Mouse (Mus musculus): ENCODE data around the gene Tbc1d21.

Gene Tbc1d21

DNA sequence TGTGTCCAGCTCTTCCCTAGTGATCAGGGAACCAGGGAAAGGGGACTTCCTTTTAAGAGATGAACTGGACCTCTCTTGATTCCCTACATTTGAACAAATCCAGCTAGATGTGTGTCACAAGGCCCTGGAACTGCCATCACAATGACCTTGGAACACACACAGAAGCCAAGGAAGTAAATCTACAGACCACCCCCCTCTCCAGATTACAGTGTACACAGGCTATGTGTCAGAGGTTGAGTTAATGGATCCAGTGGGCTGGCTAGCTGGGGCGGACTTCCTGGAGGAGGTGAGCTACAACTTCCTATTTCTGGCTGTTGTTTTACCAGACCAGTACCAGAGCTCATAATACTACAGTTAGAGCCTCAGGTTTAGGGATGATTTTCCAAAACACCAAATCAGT, at the start of gene Tbc1d21:
Gene Tbc1d21, minus strand, starts transcription at position 101 of the 400 bp plus-strand sequence.
- DNase-seq = no peak

DNA sequence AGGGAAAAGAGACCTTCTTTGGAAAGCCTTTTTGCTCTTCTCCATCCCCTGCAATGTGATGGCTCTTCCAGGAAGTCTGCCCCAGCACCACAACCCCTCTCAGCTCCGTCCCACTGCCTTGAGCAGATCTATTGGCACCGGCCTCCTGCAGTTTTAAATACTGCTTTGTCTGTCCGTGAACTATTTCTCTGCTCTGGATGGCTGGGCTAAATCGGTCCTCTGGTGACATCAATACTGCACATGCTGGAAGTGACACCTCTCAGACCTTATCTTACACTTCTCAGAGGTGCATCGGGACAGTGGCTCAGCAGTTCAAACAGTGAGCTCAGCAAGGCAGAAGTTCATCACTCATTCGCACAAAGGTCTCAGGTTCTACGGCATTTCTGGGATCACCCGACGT, 41.3 kb upstream of the Tbc1d21 start:
- no peak for DNase-seq

DNA sequence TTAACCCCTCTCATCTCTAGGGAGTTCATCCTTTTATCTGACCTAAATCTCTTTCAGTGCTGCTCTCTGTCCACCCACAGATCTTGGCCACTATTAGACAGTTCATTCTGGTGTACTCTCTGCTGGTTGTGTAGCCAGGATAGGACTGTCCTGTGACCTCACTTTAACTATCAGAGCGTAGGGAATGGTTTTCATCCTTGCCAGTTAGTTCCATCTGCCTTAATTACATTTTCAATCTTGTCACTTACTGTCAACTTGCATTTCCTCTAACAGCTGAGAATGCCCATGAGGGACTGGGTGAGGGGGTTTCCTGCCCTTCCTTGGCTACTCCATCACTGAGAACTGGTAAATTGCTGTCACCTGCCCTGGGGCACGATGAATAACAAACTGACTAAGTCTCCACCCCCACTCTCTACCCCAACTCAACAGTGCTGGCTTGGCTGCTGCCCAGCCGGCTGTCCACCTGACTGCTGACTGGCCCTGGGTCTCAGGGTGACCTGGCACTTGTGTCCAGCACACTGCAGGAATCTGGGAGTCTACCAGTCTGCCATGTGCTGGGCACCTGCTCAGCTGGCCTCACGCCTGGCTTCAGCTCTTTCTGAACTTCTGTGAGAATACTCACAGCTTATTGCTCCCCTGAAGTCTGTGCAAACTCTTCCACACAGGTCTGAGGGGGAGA, 39.9 kb upstream of the Tbc1d21 start:
- DNase-seq = peak; percentile 35

DNA sequence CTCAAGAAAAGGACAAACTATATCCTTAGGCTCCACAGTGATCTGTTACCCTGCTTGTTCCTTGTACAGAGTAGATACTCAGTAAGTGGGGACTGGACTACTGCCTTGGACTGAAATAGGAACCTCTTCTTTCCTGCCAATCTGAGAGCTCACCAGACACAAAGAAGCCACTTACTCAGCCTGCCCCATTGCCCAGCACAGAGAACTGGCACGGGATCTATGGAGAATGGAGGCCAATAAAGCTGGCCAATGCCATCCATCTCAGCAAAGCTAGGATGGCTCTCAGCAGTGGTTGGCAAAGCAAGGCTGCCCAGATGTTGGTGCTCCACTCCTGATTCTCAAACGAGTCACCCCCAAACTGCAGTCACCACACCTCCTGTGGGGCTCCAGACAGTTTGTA, 39.0 kb upstream of the Tbc1d21 start:
- DNase-seq = no peak

DNA sequence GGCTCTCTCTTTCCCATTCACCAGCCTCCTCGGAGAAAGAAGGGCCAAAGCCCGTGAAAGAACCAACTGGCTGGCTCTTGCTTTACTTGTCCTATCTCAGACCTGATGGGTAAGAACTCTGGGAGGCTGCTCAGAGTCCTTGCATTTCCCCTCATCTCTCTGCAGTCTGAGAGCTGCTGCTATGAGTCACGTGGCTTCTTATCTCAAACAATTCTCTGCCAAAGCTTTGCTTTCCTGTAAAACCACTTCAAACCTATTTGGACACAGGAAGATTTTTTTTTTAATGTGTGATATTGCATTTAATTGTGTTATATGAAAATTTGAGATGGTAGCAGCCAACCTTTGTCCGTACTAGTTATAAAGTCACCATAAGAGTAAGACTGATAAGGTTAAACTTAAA, 34.2 kb upstream of the Tbc1d21 start:
- DNase-seq = no peak

DNA sequence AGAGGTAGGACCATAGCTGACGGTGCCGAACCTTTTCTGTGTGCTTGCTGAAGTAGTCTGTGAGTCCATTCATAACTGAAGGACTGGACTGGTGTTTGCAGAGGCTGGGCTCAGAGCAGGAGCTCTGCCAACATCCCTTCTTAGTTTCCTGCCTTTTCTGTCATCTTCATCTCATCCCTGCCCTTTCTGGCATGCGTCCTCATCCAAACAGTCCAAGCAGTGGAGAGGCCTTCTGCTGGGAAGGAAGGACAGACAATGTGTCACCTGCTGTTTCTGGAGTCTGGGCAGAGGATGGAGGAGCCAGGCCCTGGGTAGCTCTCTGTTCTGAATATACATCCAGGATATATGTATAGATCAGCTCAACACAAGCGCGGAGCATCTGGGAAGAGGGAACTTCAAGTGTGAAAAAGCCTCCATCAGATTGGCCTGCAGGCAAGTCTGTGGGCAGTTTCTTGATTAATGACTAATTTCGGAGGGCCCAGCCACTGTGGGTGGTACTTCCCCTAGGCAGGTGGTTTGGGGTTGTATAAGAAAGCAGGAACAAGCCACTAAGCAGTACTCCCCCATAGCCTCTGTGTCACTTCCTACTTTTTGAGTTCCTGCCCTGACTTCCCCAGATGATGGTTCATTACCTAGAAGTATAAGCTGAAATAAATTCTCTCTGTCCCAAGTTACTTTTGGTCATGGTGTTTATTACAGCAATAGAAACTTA, 31.3 kb upstream of the Tbc1d21 start:
- no peak for DNase-seq

DNA sequence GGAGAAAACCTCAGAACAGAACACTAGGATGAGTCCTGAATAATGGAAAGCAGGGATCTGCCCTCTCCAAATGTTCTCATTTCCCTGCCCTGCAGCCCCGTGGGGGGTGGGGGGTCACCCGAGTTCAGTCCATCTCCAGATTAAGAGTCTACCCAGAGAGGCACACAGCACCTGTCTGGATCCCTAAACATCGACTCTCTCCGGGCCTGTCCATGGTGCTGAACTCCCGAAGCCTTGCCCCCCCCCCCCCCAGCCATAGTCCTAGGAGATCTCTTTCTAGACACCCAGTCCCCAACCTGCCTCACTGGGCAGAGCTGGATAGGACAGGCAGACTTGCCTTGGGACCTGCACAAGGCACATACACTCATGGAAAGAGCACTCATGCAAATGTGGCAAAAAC, 29.4 kb upstream of the Tbc1d21 start:
- DNase-seq = no peak

DNA sequence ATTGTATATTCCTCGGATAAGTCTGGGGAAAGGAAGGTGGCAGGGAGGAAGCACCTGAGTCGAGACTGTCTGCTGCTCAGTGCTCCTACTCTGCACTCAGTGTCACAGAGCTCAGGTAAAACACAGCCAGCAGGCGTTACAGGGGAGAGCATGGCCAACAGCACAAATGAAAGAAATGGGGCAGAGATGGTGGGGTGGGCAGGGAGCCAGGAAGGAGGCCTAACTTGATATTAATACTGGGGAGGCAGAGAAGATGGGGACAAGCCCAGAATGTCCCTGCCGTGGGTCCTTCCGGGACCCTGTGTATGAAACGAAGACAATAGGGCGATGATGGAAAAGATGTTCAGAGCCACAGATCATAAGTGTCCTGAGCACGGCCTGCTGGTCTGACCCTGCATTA, 24.4 kb upstream of the Tbc1d21 start:
- DNase-seq = no peak

DNA sequence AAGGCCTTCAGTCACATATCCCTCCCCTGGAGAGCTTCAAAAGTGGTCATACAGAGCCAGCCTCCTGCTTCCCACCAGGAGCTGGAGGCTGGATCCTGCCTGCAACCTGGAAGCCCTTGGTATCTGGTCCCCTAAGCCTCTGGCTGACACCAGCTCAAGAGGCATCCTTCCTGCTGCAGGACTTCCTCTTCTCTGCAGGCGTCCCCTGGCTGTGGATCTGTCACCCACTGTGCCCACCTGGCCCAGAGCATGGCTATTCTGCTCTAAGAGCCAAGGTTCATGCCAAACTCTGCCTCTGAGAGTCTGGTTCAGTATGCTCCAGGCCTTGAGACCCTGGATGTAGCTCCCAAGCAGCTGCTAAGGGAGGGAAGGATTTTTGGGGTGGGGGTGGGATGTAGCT, 23.6 kb upstream of the Tbc1d21 start:
- no peak for DNase-seq

DNA sequence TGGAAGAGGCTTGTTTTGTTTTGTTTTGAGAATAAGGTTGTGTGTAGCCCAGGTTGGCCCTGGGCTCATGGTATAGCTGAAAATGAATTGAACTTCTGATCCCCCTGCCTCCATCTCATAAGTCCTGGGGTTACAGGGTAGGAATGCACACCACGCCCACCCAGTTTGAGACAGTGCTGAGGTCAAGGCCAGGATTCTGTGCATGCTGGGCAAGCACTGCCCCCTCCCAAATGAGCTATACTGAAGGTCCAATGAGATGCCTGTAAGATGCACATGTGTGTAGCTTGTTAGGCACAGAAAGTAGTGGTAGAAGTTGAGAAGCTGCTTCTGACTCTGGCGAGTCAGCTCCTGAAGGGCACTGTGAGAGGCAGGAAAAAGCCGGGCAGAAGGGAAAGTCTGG, 18.1 kb upstream of the Tbc1d21 start:
- no peak for DNase-seq

DNA sequence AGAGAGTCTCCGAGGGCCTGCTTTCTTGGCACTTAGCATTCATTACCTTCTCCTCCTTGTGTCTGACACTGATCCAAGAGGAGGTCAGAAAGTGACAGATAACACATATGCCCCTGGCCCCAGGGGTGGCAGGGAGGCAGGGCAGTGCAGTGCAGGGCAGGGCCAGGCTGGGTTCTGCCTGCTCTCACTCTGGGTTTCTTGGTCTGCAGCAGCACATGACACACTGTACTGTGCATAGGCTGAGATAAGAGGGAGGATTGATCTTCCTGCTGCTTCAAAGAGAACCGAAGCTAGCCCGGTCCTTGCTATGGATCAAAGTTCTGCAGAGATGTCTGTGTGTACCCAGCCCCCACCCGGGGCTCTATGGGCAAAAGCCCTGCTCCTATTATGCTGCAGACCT, 8.6 kb upstream of the Tbc1d21 start:
- DNase-seq = no peak

DNA sequence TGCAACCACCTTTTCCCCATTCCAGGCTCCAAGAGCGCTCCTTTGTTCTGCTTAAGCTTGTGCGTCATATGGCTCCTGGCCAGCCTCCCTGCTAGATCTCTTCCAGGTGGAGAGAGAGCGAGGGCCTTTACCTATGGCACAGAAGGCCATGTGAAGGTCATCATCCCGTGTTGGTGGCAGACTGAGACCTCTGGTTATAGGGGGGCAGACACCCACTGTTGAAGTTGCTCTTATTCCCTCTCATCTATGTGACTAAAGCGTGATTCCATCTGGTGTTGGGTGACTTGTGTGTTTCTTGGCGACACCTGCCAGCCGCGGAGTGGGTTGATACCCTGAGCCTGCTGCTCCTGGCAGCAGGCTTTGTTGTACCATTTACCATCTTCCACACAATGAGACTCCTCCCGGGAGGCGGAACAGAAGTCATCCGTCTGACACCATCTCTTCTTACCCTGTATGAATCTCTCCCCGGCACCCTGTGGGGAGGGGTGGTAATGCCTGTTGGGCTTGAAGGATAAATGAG, 3.7 kb upstream of the Tbc1d21 start:
- DNase-seq = no peak

DNA sequence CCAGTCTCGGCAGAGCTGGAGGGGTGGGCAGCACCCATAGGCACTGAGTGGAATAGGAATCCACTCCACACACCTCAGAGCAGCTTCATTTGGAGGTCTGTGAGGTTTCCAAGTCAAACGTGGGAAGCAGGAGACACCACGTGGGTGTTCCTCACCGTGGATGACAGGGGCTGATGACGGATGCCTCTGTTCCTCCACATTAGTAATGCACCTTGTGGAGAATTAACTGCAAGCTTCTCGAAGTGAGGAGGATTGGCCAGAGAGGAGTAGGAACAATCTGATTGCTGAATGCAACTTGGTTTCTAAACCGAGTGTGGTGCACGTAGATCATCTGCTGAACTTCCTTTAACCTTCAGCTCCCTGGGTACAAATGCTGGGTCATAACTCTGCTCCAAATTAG, 1.7 kb upstream of the Tbc1d21 start:
- DNase-seq = no peak

DNA sequence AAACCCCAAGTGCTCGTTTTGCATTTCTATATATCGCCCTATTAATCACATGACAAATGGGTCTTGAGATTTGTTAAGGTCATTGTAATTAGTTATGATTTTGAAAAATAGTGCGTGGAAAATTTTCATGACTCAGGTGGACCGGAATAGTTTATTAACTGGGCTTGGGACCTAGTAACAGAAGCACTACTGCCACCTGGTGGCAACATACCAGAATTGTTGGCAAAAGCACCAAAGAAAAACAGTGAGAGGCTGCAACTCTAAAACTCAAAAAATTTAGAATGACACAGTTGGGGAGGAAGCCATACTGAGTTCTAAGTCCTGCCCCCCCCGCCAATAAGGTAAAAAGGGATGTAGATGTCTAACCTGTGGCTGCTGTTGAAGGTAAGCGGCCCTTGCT, 611 bp downstream of the Tbc1d21 start:
- peak; percentile 29 for DNase-seq

DNA sequence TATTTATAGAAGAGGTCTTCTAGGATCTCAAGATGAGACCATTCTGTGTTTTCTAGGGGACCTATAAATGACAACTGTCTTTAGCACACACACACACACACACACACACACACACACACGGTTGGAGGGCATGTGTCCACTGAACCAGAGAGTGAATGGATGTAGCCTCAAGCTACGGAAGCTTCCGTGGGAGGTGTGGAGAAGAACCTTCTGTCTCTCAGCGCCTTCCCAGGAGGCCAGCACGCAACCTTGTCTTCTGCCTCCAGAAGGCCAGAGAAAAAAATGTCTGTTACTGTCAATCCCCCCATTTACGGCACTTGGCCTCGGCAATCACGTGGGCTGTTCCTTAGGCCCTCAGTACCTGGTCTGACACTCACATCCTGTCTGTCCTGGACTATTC, 5.9 kb downstream of the Tbc1d21 start:
- DNase-seq = no peak

DNA sequence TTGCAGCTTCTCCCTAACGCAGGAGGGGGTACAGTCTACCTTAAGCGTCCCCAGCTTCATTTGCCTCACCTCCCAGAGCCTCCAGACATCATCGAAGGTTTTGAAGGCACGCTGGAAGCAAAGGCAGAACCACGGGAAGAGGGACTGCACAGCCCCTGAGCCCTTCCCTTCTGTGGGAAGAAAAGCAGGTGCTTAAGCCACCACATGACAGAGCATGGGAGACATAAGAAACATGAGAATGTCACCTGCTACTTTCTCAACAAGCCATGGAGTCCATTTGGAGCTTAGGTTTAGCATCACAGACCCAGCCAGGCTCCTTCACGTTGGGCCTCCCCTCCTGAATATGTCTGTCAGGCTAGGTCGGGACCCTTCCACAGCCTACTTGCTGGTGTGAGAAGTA, 8.3 kb downstream of the Tbc1d21 start:
- DNase-seq = no peak

DNA sequence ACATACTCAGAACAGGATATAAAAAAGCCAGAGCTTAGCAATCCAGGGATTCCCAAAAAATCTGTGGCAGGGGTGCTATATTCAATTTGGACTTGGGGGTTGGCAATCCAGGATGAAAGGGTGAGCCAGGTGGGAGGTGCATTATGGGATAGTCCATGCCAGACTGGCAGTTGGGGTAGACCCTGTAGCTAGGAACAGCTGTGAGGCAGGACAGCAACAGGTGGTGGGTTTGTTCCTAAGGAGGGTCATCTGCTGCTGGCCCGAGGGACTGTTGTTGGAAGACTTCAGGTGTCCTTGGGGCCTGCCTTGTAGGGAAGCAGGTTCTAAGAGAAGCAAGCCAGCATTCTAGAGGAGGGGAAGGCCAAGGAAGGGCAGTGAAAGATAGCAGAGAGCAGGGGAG, 8.9 kb downstream of the Tbc1d21 start:
- DNase-seq = no peak

DNA sequence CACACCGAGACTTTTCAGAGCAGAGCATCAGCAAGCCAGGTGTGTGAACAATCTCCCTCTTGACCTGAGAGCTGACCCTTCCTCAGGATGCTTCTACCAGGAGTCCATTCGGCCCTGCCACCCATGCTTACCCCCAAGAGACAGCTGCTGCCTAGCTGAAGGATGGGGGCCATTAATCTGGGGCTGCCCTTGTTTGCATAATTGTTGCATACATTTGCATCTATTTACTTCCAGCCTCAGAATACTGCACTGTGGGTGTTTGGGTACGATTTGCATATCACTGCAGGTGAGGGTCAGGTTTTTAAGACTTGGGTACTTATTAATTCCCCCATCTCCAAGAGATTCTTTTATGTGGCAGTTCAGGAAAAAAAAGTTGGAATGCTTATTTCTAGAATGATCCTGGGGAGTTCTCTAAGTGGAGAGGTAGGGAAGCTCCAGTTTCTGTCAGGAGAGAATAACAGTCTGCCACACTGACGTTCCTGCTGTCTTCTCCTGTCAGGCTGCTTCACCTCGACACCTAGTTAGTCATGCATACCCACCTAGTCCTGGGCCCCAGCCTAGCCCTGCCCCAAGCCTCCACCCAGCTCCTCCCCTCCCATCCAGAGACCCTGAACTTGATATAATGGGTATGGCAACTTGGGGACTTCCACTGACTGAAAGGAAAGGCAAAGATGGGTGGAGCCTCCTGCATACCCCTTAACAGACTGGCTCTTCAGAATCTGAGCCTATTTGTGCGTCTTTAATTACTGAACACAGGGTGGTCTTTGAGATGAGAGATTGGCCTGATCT, 14.8 kb downstream of the Tbc1d21 start:
- no peak for DNase-seq

DNA sequence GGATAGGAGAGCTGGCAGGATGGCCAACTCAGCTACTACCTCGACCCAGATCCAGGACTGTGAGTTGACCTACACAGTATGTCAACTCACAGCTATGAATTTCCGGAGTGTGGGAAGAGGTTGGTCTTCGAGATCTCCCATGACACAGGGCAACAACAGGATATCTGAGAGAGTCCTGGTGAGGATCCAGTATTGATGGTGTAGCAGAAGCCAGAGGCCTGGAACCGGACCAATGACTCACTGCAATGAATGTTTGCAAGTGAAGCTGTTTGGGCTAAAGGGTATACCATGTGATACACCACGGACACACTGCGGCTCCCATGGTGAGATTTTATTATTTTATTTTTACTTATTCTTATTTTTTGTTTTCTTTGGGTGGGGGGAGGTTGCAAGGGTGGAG, 15.6 kb downstream of the Tbc1d21 start:
- DNase-seq = no peak

DNA sequence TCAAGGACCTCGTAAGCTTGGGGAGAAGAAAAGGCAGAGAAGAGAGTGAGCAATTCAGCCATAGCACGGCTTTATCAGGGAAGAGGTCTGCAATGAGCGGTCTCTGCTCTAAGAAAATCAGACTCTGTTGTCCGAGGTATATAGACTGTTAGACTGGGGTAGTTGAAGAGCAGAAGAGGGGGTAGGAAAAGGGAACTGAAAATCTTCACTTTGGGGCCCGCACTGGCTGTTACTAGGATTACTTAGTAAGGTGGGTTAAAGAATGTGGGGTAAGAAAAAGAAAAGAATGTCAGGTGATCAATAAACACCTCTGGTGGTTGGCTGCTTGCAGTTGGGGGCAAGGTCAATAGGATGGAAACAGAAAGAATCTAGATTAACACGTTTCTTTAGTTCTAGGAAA, 17.0 kb downstream of the Tbc1d21 start:
- DNase-seq = no peak

DNA sequence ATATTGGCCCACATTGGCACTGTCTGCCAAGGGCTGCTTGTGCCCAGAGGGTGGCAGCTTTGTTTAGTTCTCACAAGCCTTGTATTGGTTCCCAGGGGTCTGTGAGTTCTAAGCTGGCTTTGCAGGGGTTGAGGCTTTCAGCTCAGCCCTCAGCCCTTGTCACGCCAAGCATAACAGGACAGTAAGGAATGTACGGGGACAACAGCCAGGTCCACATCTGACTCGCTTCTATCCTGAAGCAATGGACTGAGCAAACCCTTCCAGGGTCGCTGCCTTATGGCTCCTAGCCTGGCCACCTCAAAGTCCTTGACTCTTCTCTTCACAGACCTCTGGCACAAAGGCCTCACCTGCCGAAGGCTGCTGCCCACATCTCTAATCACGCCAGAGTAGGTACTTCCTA, 22.5 kb downstream of the Tbc1d21 start:
- no peak for DNase-seq

DNA sequence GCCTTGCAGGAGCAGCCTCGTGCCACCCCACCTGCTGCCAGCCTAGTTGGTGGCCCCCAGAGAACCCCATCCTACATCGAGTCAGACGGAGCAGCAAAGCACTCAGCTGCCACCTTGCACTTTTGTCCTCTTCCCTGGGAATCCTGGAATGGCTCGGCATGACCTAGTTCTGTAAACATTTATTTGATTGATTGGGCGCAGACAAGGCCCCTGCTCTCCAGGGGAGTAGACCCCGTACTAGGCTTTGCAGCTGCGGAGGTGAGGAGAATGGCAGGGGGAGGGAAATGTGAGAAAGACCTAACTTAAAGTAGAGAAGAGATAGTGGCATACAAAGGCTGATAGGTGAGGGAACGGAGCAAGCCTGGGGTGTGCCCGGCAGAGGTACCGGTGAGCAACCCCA, 23.8 kb downstream of the Tbc1d21 start:
- DNase-seq = no peak

DNA sequence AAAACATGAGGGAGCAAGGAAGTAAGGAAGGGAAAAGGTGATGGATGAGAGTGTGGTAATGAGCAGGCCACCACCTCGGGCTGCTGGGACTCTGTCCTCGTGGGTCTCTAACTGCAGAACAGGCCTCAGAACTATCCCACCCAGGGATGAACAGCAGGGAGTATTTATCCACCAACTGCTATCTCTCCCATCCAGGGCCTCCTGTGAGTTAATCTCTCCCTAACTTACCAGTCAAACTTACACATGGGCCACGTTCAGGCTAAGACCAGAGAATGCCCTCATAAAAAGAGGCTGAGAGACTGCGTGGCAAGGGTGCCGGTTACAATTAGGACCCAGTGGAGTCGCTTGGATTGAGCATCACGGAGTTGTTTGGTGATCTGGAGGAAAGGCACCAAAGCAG, 24.3 kb downstream of the Tbc1d21 start:
- DNase-seq = no peak

DNA sequence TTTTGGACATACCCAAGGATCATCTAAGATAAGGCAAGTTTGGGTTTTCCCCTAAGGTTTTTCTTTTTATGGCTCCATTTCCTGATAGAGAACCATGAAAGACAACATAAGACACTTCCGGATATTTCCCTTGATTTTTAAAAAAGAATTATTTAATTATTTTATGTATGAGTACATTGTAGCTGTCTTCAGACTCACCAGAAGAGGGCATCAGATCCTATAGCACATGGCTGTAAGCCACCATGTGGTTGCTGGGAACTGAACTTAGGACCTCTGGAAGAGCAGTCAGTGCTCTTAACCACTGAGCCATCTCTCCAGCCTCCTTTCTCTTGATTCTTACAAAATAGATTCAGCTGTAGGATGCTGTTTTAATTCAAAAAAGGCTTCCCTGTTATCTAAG, 28.5 kb downstream of the Tbc1d21 start:
- no peak for DNase-seq

All from kidney, postnatal 14 days (tissue).